Mouse (Mus musculus) urinary bladder, postnatal 4 days (tissue): Measurements from ENCODE around the gene Cd68.
A peak's percentile ranks its signal among the peaks of the same experiment; 100 is the strongest.
"Not testable (repeated sequence)": the region's sequence is repeated elsewhere in the genome, so short reads cannot be mapped to it uniquely, and the experiment has no call there.

Source experiments
- DNase-seq, 2 experiments: peaks; one replicate each; pipeline ENCODE4 v3.0.0; 2021 to 2022; ENCODE audit warnings: low spot score in 2 of 2

Gene Cd68

GRCm38 (mm10) chr11:69624339-69624738 lies 41.6 kb downstream of the Cd68 start:
- DNase-seq = not testable (repeated sequence)

GRCm38 (mm10) chr11:69623006-69623405 lies 42.9 kb downstream of the Cd68 start:
- no peak for DNase-seq

- DNase-seq = no peak
Measured at GRCm38 (mm10) chr11:69622406-69622805, 43.5 kb downstream of the Cd68 start.

GRCm38 (mm10) chr11:69621571-69622268 lies 44.2 kb downstream of the Cd68 start, which contains the start of gene Sat2:
Gene Sat2 (plus strand): TSS chr11:69622024.
- DNase-seq = peak; percentile 61 to 67

GRCm38 (mm10) chr11:69620394-69621081 lies 45.4 kb downstream of the Cd68 start:
- no peak for DNase-seq

- DNase-seq = no peak
Measured at GRCm38 (mm10) chr11:69617805-69618204, 48.1 kb downstream of the Cd68 start, which contains the start of gene Shbg. Gene Shbg (minus strand): TSS chr11:69617905.

GRCm38 (mm10) chr11:69616781-69617180 lies 49.2 kb downstream of the Cd68 start:
- DNase-seq = no peak

- DNase-seq = not testable (repeated sequence)
Measured at GRCm38 (mm10) chr11:69614257-69614588, 51.7 kb downstream of the Cd68 start.
